Mouse (Mus musculus) myocyte (in vitro differentiated cells): Measurements from ENCODE around the gene Zcchc7. TPM values are rescaled to one million over a fixed set of nuclear protein-coding genes. Genes with fewer than 3 reads are reported as not detected.

Experiments used
- H3K27me3 ChIP-seq: one replicate; pipeline ENCODE4 v1.6.1; 2011; ENCODE audit not compliant: control insufficient read depth, insufficient read depth, insufficient read length
- H3K36me3 ChIP-seq: one replicate; pipeline ENCODE4 v1.6.1; 2011; ENCODE audit not compliant: control insufficient read depth, insufficient read depth
- H3K4me2 ChIP-seq: one replicate; pipeline ENCODE4 v1.6.1; 2011; ENCODE audit warnings: low read depth, control low read depth
- H3K4me3 ChIP-seq: one replicate; pipeline ENCODE4 v1.5.1; 2011; ENCODE audit warnings: mild to moderate bottlenecking, control low read depth, moderate library complexity
- H3K79me2 ChIP-seq: one replicate; pipeline ENCODE4 v1.6.1; 2011; ENCODE audit not compliant: control insufficient read depth, insufficient read depth
- H3ac ChIP-seq: one replicate; pipeline ENCODE4 v1.6.1; 2011; ENCODE audit not compliant: control insufficient read depth, insufficient read length
- CEBPB ChIP-seq: IDR thresholded peaks from 2 replicates; pipeline ENCODE4 v1.6.1; 2011; ENCODE audit warnings: mild to moderate bottlenecking, moderate library complexity; ENCODE audit not compliant: poor library complexity, insufficient read depth, severe bottlenecking
- E2F4 ChIP-seq: IDR thresholded peaks from one replicate; pipeline ENCODE4 v1.6.1; 2011; ENCODE audit warnings: mild to moderate bottlenecking, control low read depth, moderate library complexity; ENCODE audit not compliant: insufficient read depth
- MAX ChIP-seq: IDR thresholded peaks from one replicate; pipeline ENCODE4 v1.6.1; 2011; ENCODE audit warnings: low read depth, mild to moderate bottlenecking, control low read depth
- MYOD1 ChIP-seq, 3 experiments: IDR thresholded peaks; one replicate each; pipeline ENCODE4 v1.6.1; 2011; ENCODE audit warnings: control low read depth in 2 of 3, low read depth in 2 of 3, mild to moderate bottlenecking in 2 of 3, moderate library complexity in 1 of 3; ENCODE audit not compliant: insufficient read length in 2 of 3, control insufficient read depth in 1 of 3
- MYOG ChIP-seq, 3 experiments: IDR thresholded peaks; one replicate each; pipeline ENCODE4 v1.6.1; 2011; ENCODE audit warnings: control low read depth in 2 of 3, low read depth in 2 of 3, mild to moderate bottlenecking in 2 of 3; ENCODE audit not compliant: insufficient read length in 2 of 3, control insufficient read depth in 1 of 3, insufficient read depth in 1 of 3
- POLR2A ChIP-seq: IDR thresholded peaks from one replicate; pipeline ENCODE4 v1.6.1; 2011; ENCODE audit warnings: low read depth, mild to moderate bottlenecking, control low read depth, moderate library complexity; ENCODE audit not compliant: insufficient read length
- POLR2AphosphoS2 ChIP-seq: IDR thresholded peaks from one replicate; pipeline ENCODE4 v1.6.1; 2011; ENCODE audit warnings: low read depth, control low read depth; ENCODE audit not compliant: insufficient read length
- REST ChIP-seq: IDR thresholded peaks from one replicate; pipeline ENCODE4 v1.6.1; 2011; ENCODE audit warnings: mild to moderate bottlenecking, control low read depth, moderate library complexity; ENCODE audit not compliant: insufficient read depth, insufficient read length
- SRF ChIP-seq: IDR thresholded peaks from one replicate; pipeline ENCODE4 v1.6.1; 2011; ENCODE audit warnings: low read depth; ENCODE audit not compliant: control insufficient read depth, insufficient read length
- TCF12 ChIP-seq: IDR thresholded peaks from one replicate; pipeline ENCODE4 v1.6.1; 2011; ENCODE audit warnings: mild to moderate bottlenecking, control low read depth; ENCODE audit not compliant: poor library complexity, insufficient read depth, severe bottlenecking
- TCF3 ChIP-seq: IDR thresholded peaks from one replicate; pipeline ENCODE4 v1.6.1; 2011; ENCODE audit warnings: low read depth, control low read depth; ENCODE audit not compliant: insufficient read length
- USF1 ChIP-seq: IDR thresholded peaks from one replicate; pipeline ENCODE4 v1.6.1; 2011; ENCODE audit warnings: low read depth, mild to moderate bottlenecking, control low read depth, moderate library complexity
- polyA plus RNA-seq: library from polyadenylated mRNA; unstranded; fragments of >200 nt; fragmentation: generic; extraction: Trizol; gene quantifications from one replicate; pipeline ENCODE4 v1.2.1, GENCODE M21; 2012; ENCODE audit warnings: missing spikeins

The Zcchc7 gene
- polyA plus RNA-seq, 1 experiment = 6.9 TPM

GRCm38 (mm10) chr4:44778316-44778715 is 22.6 kb downstream of the Zcchc7 start:
- TF ChIP-seq MYOD1 (IDR thresholded peaks at IDR 0.05; ENCODE audit: control insufficient read depth in 1 of 3, insufficient read length in 2 of 3, low read depth in 2 of 3) (no peak), CEBPB (no peak), POLR2A (no peak), MAX (no peak), MYOG (IDR thresholded peaks at IDR 0.05; ENCODE audit: control insufficient read depth in 1 of 3, insufficient read depth in 1 of 3, insufficient read length in 2 of 3, low read depth in 2 of 3) (no peak), E2F4 (no peak)
- Histone ChIP-seq H3K79me2 (peaks cover 9% of the 10 kb centered on the region), H3K4me3 (no peak overlapping the region), H3K4me2 (no peak overlapping the region), H3ac (no peak overlapping the region), H3K27me3 (no peaks in the 10 kb centered on the region), H3K36me3 (no peaks in the 10 kb centered on the region)

- TF ChIP-seq POLR2A (no peak), E2F4 (no peak), MYOG (IDR thresholded peaks at IDR 0.05; ENCODE audit: control insufficient read depth in 1 of 3, insufficient read depth in 1 of 3, insufficient read length in 2 of 3, low read depth in 2 of 3) (no peak), CEBPB (no peak), REST (no peak), TCF3 (no peak)
Measured at GRCm38 (mm10) chr4:44780462-44781157, 24.9 kb downstream of the Zcchc7 start.

GRCm38 (mm10) chr4:44781494-44781893 is 25.8 kb downstream of the Zcchc7 start:
- H3K4me3 ChIP-seq = no peak overlapping the region
- no peaks in the 10 kb centered on the region for H3K27me3 ChIP-seq
- no peak overlapping the region for H3K4me2 ChIP-seq
- TF ChIP-seq MAX (no peak), POLR2AphosphoS2 (no peak), MYOD1 (IDR thresholded peaks at IDR 0.05; ENCODE audit: control insufficient read depth in 1 of 3, insufficient read length in 2 of 3, low read depth in 2 of 3) (no peak), USF1 (no peak), E2F4 (no peak), POLR2A (no peak), TCF12 (no peak), REST (no peak), TCF3 (no peak), SRF (no peak), CEBPB (no peak), MYOG (IDR thresholded peaks at IDR 0.05; ENCODE audit: control insufficient read depth in 1 of 3, insufficient read depth in 1 of 3, insufficient read length in 2 of 3, low read depth in 2 of 3) (no peak)
- H3K79me2 ChIP-seq = no peaks in the 10 kb centered on the region
- no peak overlapping the region for H3ac ChIP-seq
- no peaks in the 10 kb centered on the region for H3K36me3 ChIP-seq

More at GRCm38 (mm10) chr4:44780462-44781157, 24.9 kb downstream of the Zcchc7 start:
- H3ac ChIP-seq = no peak overlapping the region
- no peaks in the 10 kb centered on the region for H3K79me2 ChIP-seq
- no peak overlapping the region for H3K4me2 ChIP-seq
- H3K36me3 ChIP-seq = no peaks in the 10 kb centered on the region
- H3K4me3 ChIP-seq = no peak overlapping the region
- H3K27me3 ChIP-seq = no peaks in the 10 kb centered on the region

- TF ChIP-seq MYOD1 (IDR thresholded peaks at IDR 0.05; ENCODE audit: control insufficient read depth in 1 of 3, insufficient read length in 2 of 3, low read depth in 2 of 3) = no peak
- no peak for TF ChIP-seq TCF3
- no peak for TF ChIP-seq POLR2A
- TF ChIP-seq MYOG (IDR thresholded peaks at IDR 0.05; ENCODE audit: control insufficient read depth in 1 of 3, insufficient read depth in 1 of 3, insufficient read length in 2 of 3, low read depth in 2 of 3) = no peak
- TF ChIP-seq TCF12 = no peak
- TF ChIP-seq E2F4 = no peak
- no peak for TF ChIP-seq REST
- TF ChIP-seq SRF = no peak
- TF ChIP-seq MAX = no peak
- TF ChIP-seq USF1 = no peak
- Histone ChIP-seq H3K36me3 (no peaks in the 10 kb centered on the region), H3K79me2 (peaks cover 4% of the 10 kb centered on the region), H3K27me3 (no peaks in the 10 kb centered on the region), H3ac (no peak overlapping the region), H3K4me2 (no peak overlapping the region), H3K4me3 (no peak overlapping the region)
Measured at GRCm38 (mm10) chr4:44783566-44784292, 28.1 kb downstream of the Zcchc7 start.

GRCm38 (mm10) chr4:44812855-44813254 is 57.2 kb downstream of the Zcchc7 start:
- TF ChIP-seq CEBPB (no peak), E2F4 (no peak), REST (no peak), TCF3 (no peak), USF1 (no peak), POLR2AphosphoS2 (no peak), POLR2A (no peak), TCF12 (no peak), MAX (no peak), SRF (no peak), MYOD1 (IDR thresholded peaks at IDR 0.05; ENCODE audit: control insufficient read depth in 1 of 3, insufficient read length in 2 of 3, low read depth in 2 of 3) (no peak), MYOG (IDR thresholded peaks at IDR 0.05; ENCODE audit: control insufficient read depth in 1 of 3, insufficient read depth in 1 of 3, insufficient read length in 2 of 3, low read depth in 2 of 3) (no peak)
- no peak overlapping the region for H3K4me2 ChIP-seq
- peaks cover 11% of the 10 kb centered on the region for H3K79me2 ChIP-seq
- no peak overlapping the region for H3ac ChIP-seq
- H3K4me3 ChIP-seq = no peak overlapping the region
- no peaks in the 10 kb centered on the region for H3K36me3 ChIP-seq
- H3K27me3 ChIP-seq = no peaks in the 10 kb centered on the region
